Mouse (Mus musculus) lung, postnatal 4 days (tissue): Measurements from ENCODE around the gene C130026I21Rik.
A peak's percentile ranks its signal among the peaks of the same experiment; 100 is the strongest.
"Not testable (repeated sequence)": the region's sequence is repeated elsewhere in the genome, so short reads cannot be mapped to it uniquely, and the experiment has no call there.

Experiments used
- DNase-seq, 2 experiments: peaks; one replicate each; pipeline ENCODE4 v3.0.0; 2021

C130026I21Rik gene

DNA sequence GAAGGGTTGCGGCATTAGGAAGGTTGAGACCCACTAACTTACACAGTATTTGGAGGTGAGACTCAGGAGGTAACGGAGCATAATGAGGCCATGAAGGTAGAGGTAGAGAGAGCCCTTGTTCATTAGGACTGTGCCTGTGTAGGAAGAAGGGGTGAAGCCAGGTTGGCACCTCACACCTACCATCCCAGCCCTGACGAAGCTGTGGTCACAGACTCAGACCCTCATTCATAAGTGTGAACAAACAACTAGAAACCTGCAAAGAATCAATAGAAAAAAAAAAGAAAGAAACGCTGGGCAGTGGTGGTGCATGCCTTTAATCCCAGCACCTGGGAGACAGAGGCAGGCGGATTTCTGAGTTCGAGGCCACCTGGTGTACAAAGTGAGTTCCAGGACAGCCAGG lies 152.0 kb downstream of the C130026I21Rik start:
- not testable (repeated sequence) for DNase-seq

DNA sequence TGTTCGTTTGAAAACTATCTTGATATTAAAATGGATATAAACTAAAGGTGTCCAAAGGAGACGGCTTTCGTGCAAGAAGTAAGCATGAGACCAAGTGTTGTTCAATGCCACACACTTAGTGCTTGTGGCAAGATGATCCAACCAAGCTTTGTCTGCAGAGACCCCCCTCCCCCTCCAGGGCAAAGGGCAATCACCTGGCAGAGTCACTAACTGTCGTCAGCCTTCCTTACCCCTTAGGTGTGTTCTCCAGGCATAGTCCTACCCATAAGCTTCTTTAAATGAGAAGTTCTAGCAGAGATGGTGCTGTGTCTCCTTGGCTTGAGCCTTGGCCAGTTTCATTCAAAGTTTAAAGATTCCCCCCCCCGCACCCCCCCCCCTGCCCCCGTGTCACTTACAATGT lies 152.8 kb downstream of the C130026I21Rik start:
- peak in 1 of 2 experiments; percentile 29 for DNase-seq

DNA sequence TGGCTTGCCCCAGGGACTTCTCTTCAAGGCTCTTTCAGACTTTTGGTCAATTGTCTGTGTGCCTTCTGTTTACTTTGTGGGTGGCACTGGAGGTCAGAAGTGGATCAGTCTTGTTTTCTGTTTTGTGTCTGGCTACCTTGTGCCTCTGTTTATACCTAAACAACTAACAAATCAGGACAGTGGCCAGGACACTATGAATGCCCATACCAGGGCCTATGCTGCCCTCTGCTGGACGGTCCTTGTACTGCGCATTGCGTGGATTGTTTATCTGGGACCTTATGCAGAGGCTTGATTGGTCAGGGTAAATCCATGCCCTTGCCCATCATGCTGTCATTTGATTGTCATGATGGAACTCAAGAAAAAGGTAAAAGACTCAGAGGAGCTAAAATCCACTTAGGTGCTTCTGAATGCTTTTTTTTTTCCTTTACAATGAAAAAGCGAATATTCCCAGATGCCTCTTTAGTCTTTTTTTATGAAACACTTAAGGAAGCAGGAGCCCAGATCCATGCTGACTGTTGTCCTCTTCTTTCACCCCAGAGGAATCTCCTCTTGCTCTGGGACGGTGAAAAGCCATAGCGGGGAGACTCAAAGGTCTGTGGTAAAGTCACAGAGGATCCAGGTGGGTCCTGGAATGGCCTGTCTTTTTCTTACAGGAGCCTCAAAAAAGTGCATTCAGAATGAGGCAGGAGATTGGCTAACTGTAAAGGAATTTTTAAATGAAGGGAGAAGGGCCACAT lies 155.5 kb downstream of the C130026I21Rik start:
- not testable (repeated sequence) for DNase-seq

DNA sequence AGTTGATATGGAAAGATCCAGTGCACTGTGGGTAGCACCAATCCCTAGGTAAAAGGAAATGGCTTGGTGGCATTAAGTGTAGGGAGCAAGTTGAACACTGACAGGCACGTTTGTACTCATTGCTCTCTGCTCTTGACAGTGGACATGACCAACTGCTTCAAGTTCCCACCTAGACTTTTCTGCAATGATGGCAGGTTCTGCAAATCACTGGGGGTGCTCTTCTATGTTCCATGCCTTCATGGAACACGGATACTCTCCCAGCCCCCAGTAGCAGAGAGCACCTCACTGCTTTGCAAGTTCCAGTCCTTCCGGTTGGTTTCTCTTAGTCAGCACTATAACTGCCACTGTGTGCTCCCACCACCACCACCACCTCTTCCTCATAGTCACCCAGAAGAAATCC lies 156.3 kb downstream of the C130026I21Rik start:
- DNase-seq: not testable (repeated sequence)

DNA sequence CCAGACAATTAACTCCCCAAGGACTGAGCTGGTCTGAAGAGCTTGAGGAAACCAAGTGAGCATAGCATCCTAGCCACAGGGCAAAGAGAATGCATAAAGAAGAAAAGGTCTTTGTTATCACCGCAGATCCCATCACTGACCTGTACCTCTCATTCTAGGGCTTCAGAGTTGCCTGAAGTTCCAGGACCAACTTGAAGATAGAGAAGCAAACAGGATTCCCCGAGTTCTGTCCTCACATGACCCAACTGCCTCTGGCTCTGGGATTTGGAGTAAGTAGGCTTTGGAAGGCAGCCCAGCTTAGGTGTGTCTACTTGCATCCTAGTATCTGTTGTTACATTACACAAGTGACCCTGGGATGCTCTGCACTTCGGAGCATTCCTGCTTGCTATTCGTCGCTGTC lies 157.5 kb downstream of the C130026I21Rik start:
- DNase-seq: not testable (repeated sequence)

DNA sequence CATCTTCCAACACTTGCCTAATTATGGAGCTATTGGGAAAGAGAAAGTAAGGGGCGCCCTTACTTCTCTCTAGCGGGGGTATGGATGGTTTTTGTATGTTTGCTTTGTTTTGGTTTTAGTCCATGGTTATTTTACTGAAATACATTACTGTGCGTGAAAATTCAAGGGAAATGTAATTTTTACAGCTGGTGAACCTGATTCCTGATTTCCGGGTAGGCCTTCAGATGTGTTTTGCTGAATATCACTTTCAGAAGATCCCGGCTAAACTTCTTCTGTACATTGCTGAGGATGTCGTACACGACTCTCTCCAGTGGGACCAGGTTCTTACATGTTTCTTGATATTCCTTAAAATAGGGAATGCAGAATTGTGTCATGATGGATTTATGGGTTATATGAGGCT lies 158.1 kb downstream of the C130026I21Rik start:
- DNase-seq: not testable (repeated sequence)

DNA sequence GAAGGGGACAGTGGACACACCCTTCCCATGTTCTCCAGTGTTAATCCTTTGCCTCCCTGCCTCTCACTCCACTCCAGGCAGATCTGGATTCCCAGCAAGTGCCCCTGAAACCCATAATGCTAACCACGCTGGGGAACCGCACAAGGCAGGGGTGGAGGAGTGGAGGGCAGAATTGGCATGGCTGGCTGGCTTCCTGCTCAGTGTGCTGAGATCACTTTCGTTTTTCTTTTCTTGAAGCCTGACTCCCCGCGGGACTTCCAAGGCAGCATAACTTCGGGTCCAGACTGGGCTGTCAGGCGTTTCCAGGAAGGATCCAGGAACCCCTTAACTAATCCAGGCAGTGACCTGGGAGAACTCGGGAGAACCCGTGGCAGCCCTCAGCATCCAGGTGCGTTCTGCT lies 158.8 kb downstream of the C130026I21Rik start:
- peak in 1 of 2 experiments; percentile 42 for DNase-seq

DNA sequence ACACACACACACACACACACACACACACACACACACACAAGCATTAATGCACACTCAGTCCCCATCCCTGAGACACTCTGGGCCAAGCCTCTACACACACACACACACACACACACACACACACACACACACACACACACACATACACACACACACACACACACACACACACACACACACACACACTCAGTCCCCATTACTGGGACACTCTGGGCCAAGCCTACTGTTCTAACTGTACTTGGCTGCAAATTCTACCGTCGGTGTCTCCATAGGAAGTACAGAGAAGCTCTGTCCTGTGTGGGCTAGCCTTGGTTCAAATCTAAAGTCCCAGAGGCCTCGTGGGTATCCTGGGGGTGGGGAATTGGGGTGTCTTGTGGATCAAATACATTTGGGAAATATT lies 159.5 kb downstream of the C130026I21Rik start:
- not testable (repeated sequence) for DNase-seq

DNA sequence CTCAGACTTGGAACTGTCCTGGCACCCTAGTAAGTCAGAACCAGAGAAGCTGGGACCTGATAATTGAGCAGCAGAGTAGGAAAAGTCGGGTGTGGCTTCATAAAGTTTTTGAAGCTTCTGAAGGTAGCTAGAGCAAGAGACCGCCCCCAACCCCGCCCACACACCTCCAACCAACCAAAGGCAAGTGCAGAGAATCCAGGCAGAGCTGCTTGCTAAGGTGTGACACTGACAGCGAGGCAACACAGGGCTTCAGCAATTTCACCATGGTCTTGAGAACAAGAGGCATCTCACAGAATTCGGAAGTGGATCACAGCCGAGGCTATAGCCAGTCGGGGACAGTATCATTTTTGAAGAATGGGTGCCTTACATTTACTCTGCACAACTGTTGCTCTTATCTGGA lies 160.6 kb downstream of the C130026I21Rik start, which contains the start of gene A530032D15Rik:
Gene A530032D15Rik, minus strand, starts transcription at position 101 of the 400 bp plus-strand sequence.
- not testable (repeated sequence) for DNase-seq

DNA sequence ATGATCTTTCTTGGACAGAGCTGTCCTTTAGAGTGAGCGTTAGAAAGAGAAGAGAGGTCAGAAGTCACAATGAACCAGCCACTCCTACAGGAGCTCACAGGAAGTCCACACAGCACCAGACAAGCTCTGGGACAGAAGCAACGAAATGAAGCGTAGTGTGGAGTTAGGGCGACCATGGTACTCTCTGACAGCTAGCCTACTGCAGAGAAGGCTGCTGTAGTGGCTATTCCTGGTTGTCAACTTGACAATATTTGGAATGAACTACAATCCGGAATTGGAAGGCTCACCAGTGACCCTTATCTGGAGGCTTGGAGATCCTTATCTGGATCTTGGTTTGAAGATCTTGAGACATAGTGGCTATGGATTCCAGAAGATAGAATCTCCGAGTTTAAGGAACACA lies 164.4 kb downstream of the C130026I21Rik start:
- not testable (repeated sequence) for DNase-seq

DNA sequence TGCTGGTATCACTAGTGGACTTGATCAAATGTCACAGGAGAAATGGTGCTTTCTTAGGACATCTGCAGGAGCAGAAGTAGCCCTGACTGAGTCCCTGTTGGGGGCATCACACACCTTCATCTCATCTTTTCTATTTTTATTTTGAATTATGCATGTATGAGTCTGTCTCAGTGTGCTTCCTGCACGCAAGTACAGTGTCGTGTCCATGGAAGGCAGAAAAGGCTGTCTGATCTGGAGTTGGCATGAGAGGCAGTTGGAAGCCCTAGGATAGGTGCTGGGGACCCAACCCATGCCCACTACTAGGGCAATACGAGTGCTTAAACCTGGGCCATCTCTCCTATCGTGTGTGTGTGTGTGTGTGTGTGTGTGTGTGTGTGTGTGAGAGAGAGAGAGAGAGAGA lies 165.0 kb downstream of the C130026I21Rik start:
- DNase-seq: peak in 1 of 2 experiments; percentile 35

DNA sequence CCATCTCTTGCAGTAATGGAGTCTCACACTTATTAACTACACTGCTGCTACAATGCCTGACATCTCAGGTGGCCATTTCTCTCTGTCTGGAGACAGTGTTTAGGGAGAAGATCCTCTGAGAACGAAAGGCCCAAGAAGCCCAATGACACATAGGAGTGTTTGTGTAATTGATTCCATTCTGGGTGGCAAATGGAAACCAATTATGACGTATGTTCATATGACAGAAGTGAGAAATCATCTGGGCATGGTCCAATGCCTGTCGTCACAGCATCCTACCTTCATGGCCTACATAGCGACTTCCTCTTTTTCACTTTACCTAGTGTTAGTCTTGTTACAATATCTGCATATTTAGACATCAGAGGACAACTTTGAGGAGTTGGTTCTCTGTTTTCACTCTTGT lies 168.6 kb downstream of the C130026I21Rik start:
- not testable (repeated sequence) for DNase-seq

DNA sequence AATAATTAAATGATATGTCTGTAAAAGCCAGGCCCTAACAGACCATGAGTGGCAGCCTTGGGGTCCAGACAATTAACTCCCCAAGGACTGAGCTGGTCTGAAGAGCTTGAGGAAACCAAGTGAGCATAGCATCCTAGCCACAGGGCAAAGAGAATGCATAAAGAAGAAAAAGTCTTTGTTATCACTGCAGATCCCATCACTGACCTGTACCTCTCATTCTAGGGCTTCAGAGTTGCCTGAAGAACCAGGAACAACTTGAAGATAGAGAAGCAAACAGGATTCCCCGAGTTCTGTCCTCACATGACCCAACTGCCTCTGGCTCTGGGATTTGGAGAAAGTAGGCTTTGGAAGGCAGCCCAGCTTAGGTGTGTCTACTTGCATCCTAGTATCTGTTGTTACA lies 170.5 kb downstream of the C130026I21Rik start, which contains the start of gene Gm10553:
Gene Gm10553, plus strand, starts transcription at position 301 of the 400 bp plus-strand sequence.
- DNase-seq: not testable (repeated sequence)

DNA sequence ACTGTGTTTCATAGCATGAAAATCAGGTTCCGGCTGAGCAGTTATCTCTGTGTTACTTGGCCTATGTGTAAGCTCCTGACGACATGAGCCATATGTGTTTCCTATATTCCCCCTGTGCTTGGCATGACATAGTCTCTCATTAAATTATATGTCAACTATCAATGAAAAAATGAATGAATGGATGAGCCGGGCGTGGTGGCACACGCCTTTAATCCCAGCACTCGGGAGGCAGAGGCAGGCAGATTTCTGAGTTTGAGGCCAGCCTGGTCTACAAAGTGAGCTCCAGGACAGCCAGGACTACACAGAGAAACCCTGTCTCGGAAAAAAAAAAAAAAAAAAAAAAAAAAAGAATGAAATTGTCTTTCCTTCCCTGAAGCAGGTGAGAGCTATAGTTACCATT lies 171.3 kb downstream of the C130026I21Rik start:
- DNase-seq: not testable (repeated sequence)

DNA sequence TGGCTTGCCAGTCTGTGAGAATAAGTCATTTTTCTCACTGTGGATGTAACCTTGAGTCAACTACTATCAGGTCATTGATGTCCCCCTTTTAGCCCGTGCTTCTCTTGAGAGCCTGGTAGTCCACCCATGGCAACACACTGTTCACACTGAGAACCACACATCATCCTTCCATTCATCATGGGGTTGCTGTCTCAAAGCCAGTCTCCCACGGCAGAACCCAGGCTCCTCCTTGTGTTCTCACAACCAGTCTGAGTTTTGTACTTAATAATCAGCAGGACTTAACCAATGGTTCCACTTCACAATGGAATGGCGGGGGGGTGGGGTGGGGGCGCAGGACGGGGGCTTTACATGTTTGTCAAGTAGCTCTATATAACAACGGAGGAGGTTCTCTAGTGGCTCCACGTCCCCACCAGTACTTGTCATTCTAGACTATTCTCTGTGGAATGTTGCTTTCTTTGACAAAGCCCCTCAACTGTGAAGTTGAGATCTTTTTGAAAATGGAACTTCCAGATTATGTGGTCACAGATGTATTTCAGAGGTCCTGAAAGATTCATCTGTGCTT lies 177.3 kb downstream of the C130026I21Rik start:
- not testable (repeated sequence) for DNase-seq

DNA sequence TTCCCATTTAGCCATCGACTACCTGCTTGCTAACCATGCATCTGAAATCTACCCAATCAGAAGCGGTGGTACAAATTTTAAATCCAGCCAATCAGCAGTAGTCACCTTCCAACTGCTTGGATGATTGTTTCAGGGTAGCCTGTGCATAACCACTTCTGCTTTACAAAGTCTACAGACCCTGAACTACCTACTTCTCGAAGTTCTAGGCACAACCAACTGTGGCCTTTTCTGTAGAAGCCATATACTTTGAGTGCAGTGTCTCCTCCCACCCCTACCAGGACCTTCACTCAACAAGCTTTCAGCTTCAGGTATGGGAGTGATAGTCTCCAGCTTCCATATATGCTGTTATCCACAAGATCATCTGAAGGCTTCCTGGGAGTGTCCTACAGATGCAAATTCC lies 178.2 kb downstream of the C130026I21Rik start:
- DNase-seq: not testable (repeated sequence)

DNA sequence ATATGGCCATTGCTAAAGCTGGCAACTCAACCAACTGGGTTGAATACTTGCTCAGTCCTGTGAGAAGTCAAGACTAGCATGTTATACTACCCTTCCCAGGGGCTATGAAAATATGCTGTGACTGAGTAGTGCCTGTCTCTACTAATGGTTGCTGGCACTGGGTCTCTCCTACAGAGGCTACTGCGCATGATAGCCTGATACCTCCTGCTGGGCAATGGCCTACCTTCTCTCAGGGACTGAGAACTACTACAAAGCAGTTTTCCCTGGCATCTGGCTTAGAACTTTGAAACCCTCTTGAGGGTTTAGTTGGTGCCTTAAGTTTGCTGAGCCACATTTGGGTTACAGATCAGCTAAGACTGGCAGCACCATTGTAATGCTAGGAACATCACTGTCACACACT lies 184.2 kb downstream of the C130026I21Rik start:
- not testable (repeated sequence) for DNase-seq

DNA sequence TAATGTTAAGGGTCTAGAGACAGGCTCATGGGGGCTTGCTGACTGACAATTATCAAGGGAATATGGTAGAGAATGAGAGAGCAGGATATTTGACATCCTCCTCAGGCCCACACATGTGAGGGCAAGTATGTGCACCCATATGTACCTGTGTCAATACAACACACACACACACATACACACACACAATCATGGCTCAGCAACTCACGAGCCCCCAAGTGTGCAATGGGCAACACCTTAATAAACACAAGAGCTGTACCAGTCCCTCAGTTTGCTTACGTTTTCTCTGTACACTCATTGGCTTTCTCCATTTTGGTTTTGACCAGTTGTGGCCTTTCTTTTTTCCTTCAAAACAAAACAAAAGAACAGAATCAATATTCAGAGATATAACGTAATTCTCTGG lies 185.6 kb downstream of the C130026I21Rik start:
- not testable (repeated sequence) for DNase-seq

DNA sequence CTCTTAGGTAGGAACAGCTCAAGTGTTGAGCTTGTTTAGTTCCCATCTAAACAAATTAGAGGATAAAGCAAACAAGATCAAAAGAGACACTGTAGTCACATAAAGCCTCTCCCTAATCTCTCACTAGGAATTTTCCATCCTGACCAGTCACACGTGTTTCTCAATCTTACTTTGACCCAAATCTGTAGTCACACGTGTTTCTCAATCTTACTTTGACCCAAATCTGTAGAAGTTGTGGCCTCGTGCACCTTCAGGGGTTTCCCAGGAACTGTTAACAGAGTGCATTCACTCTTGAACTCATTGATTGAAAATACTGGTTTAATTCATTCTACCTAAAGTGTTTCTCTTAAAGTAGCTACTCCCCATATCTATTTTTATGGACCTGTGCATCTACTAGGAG lies 197.3 kb downstream of the C130026I21Rik start:
- not testable (repeated sequence) for DNase-seq

DNA sequence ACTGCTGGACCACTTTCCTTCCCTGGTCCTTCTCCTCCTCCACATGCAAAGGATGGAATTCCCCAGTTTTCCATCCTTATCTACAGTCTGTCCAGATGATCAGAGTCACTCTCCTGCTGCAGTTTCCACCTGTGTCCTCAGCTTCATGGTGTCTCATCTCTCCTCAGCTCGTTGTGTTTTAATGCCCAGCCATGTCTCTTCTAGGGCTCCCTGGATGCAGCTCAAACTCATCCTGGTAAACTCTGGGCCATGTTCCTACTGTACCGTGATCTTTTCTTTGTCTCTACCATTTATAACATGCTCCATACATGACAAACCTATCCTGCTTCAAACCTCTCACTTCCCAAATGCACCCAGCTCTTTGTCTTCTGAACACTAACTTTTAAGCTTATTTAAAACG lies 198.7 kb downstream of the C130026I21Rik start:
- not testable (repeated sequence) for DNase-seq

DNA sequence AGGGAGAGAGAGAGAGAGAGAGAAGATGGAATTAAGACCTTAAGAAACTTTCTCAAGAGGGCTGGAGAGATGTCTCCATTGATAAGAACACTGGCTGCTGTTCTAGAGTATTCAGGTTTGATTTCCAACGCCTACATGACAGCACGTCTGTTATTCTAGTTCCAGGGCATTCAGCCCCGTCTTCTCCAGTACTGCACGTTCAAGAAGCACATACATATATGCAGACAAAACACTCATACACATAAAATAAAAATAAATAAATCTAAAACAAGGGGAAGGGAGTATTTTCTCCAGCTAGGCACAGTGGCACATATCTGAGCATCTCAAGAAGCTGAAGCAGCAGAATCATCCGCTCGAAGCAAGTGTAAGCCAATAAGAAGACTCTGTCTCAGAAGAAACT lies 234.6 kb downstream of the C130026I21Rik start:
- DNase-seq: not testable (repeated sequence)

DNA sequence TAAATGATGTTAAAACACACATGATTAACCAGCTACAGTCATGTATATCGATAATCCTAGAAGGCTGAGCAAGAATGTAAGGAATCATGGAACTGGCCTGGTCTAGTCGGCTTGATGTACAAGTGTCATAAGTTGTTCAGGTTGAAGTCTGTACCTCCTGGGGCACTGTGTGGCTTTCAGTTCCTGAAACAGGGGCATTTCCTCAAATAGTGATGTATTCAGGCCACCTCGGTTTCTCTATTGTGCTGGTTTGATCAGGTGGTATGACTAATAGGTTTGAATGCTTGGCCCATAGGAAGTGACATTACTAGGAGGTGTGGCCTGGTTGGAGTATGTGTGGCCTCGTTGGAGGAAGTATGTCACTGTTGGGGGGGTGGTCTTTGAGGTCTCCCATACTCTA lies 236.0 kb downstream of the C130026I21Rik start:
- not testable (repeated sequence) for DNase-seq

DNA sequence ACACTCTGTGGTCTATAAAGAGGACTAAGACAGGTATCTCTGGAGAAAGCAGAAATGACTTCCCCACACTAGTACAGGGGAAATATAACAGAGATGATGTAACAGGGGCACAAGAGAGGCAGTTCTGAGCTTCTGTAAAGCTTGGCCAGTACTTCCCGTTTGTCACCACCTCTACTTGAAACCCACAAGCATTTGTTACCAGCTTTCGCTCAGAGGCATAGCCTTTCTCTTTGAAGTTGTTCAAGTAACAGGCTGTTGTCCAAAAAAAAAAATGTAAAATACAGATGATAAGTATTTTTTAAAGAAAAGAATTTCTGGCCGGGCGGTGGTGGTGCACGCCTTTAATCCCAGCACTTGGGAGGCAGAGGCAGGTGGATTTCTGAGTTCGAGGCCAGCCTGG lies 236.8 kb downstream of the C130026I21Rik start:
- DNase-seq: not testable (repeated sequence)

DNA sequence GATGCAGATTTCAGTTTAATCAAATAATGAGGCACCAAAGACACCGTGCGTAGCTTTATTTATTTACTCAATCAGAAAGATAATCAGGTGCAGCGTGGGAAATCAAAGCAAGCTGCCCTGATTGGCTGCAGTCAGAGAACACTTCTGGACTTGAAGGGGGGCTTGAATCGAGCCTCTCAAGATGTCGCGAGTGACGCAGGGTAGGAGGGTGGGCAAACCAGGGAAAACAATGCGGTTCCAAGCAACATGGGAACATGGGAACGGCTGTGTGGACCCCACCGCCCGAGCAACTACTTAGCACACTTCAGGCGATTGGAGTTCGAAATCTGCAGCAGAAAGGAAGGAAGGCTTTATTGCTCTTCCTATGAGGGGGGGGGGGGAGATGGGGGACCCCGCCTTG lies 240.2 kb downstream of the C130026I21Rik start:
- DNase-seq: not testable (repeated sequence)
